Mouse (Mus musculus): ENCODE results near the gene Tprn. TPM values are rescaled to one million over a fixed set of nuclear protein-coding genes. Genes with fewer than 3 reads are reported as not detected.

The Tprn gene
- polyA plus RNA-seq, 1 experiment from 2014 or later: 6.4 TPM

- ATAC-seq (ENCODE audit: low read depth): peak; percentile 95
- peaks cover 7% of the 10 kb centered on the region for H3K36me3 ChIP-seq (ENCODE audit: control insufficient read depth, insufficient read depth, low read length)
- peak overlapping the region; percentile 49 for H3K4me2 ChIP-seq (ENCODE audit: low read depth, low read length)
- no peaks in the 10 kb centered on the region for H3K27me3 ChIP-seq (ENCODE audit: control insufficient read depth, insufficient read depth, low read depth, low read length)
- peak overlapping the region; percentile 99 for H3K27ac ChIP-seq (ENCODE audit: low read length)
- H3K9ac ChIP-seq (ENCODE audit: low read length): peak overlapping the region; percentile 76
- WGBS: 2% methylated on average over 41 of the region's 41 CpGs
- H3K4me3 ChIP-seq (ENCODE audit: low read length): peak overlapping the region; percentile 87
- H3K9me3 ChIP-seq (ENCODE audit: control insufficient read depth, low read length): no peaks in the 10 kb centered on the region
- H3K4me1 ChIP-seq (replicated peaks; ENCODE audit: control insufficient read depth, insufficient read depth, low read length): peaks cover 20% of the 10 kb centered on the region
Measured at GRCm38 (mm10) chr2:25224766-25225752, 37.4 kb upstream of the Tprn start.

- ATAC-seq (ENCODE audit: low read depth): no peak
- Histone ChIP-seq H3K9ac (ENCODE audit: low read length) (peak overlapping the region; percentile 76), H3K27ac (ENCODE audit: low read length) (peak overlapping the region; percentile 99), H3K36me3 (ENCODE audit: control insufficient read depth, insufficient read depth, low read length) (peaks cover 7% of the 10 kb centered on the region), H3K9me3 (ENCODE audit: control insufficient read depth, low read length) (no peaks in the 10 kb centered on the region), H3K27me3 (ENCODE audit: control insufficient read depth, insufficient read depth, low read depth, low read length) (no peaks in the 10 kb centered on the region), H3K4me3 (ENCODE audit: low read length) (peak overlapping the region; percentile 64), H3K4me2 (ENCODE audit: low read depth, low read length) (peak overlapping the region; percentile 49), H3K4me1 (replicated peaks; ENCODE audit: control insufficient read depth, insufficient read depth, low read length) (peaks cover 20% of the 10 kb centered on the region)
- 66% methylated on average over 8 of the region's 8 CpGs for WGBS
Measured at GRCm38 (mm10) chr2:25225811-25226379, 36.5 kb upstream of the Tprn start.

GRCm38 (mm10) chr2:25226864-25227263 lies 35.6 kb upstream of the Tprn start:
- Histone ChIP-seq H3K9ac (ENCODE audit: low read length) (no peak overlapping the region), H3K4me3 (ENCODE audit: low read length) (no peak overlapping the region), H3K4me2 (ENCODE audit: low read depth, low read length) (no peak overlapping the region), H3K27me3 (ENCODE audit: control insufficient read depth, insufficient read depth, low read depth, low read length) (no peaks in the 10 kb centered on the region), H3K4me1 (replicated peaks; ENCODE audit: control insufficient read depth, insufficient read depth, low read length) (peaks cover 20% of the 10 kb centered on the region), H3K36me3 (ENCODE audit: control insufficient read depth, insufficient read depth, low read length) (peaks cover 2% of the 10 kb centered on the region; the same call in 1 of the 2 replicates), H3K9me3 (ENCODE audit: control insufficient read depth, low read length) (no peaks in the 10 kb centered on the region), H3K27ac (ENCODE audit: low read length) (no peak overlapping the region)
- ATAC-seq (ENCODE audit: low read depth): no peak
- 73% methylated on average over 5 of the region's 5 CpGs for WGBS

- 92% methylated on average over 4 of the region's 4 CpGs for WGBS
- H3K4me2 ChIP-seq (ENCODE audit: low read depth, low read length): no peak overlapping the region
- no peak overlapping the region for H3K27ac ChIP-seq (ENCODE audit: low read length)
- no peaks in the 10 kb centered on the region for H3K9me3 ChIP-seq (ENCODE audit: control insufficient read depth, low read length)
- no peaks in the 10 kb centered on the region for H3K36me3 ChIP-seq (ENCODE audit: control insufficient read depth, insufficient read depth, low read length)
- peaks cover 20% of the 10 kb centered on the region for H3K4me1 ChIP-seq (replicated peaks; ENCODE audit: control insufficient read depth, insufficient read depth, low read length)
- ATAC-seq (ENCODE audit: low read depth): no peak
- H3K9ac ChIP-seq (ENCODE audit: low read length): no peak overlapping the region
- no peak overlapping the region for H3K4me3 ChIP-seq (ENCODE audit: low read length)
- no peaks in the 10 kb centered on the region for H3K27me3 ChIP-seq (ENCODE audit: control insufficient read depth, insufficient read depth, low read depth, low read length)
Measured at GRCm38 (mm10) chr2:25227406-25227805, 35.0 kb upstream of the Tprn start.

- Histone ChIP-seq H3K4me1 (replicated peaks; ENCODE audit: control insufficient read depth, insufficient read depth, low read length) (peaks cover 17% of the 10 kb centered on the region), H3K4me3 (ENCODE audit: low read length) (no peak overlapping the region), H3K36me3 (ENCODE audit: control insufficient read depth, insufficient read depth, low read length) (no peaks in the 10 kb centered on the region), H3K27ac (ENCODE audit: low read length) (peak overlapping the region; percentile 71), H3K27me3 (ENCODE audit: control insufficient read depth, insufficient read depth, low read depth, low read length) (no peaks in the 10 kb centered on the region), H3K9me3 (ENCODE audit: control insufficient read depth, low read length) (no peaks in the 10 kb centered on the region), H3K4me2 (ENCODE audit: low read depth, low read length) (peak overlapping the region; percentile 39), H3K9ac (ENCODE audit: low read length) (0 out of 2 replicates have a peak overlapping the region, but pooled peaks have one; percentile 12)
- ATAC-seq (ENCODE audit: low read depth): peak; percentile 39
- WGBS: 0% methylated on average over 7 of the region's 7 CpGs
Measured at GRCm38 (mm10) chr2:25228431-25228889, 34.0 kb upstream of the Tprn start.

- no peak for ATAC-seq (ENCODE audit: low read depth)
- Histone ChIP-seq H3K27ac (ENCODE audit: low read length) (no peak overlapping the region), H3K4me1 (replicated peaks; ENCODE audit: control insufficient read depth, insufficient read depth, low read length) (peaks cover 16% of the 10 kb centered on the region), H3K36me3 (ENCODE audit: control insufficient read depth, insufficient read depth, low read length) (no peaks in the 10 kb centered on the region), H3K4me3 (ENCODE audit: low read length) (no peak overlapping the region), H3K9me3 (ENCODE audit: control insufficient read depth, low read length) (no peaks in the 10 kb centered on the region), H3K9ac (ENCODE audit: low read length) (peak overlapping the region; percentile 24; the same call in 1 of the 2 replicates), H3K27me3 (ENCODE audit: control insufficient read depth, insufficient read depth, low read depth, low read length) (no peaks in the 10 kb centered on the region), H3K4me2 (ENCODE audit: low read depth, low read length) (no peak overlapping the region)
- WGBS: 69% methylated on average over 6 of the region's 6 CpGs
Measured at GRCm38 (mm10) chr2:25228995-25229530, 33.4 kb upstream of the Tprn start.

- Histone ChIP-seq H3K9ac (ENCODE audit: low read length) (no peak overlapping the region), H3K27me3 (ENCODE audit: control insufficient read depth, insufficient read depth, low read depth, low read length) (no peaks in the 10 kb centered on the region), H3K36me3 (ENCODE audit: control insufficient read depth, insufficient read depth, low read length) (no peaks in the 10 kb centered on the region), H3K27ac (ENCODE audit: low read length) (no peak overlapping the region), H3K9me3 (ENCODE audit: control insufficient read depth, low read length) (no peaks in the 10 kb centered on the region), H3K4me3 (ENCODE audit: low read length) (no peak overlapping the region), H3K4me1 (replicated peaks; ENCODE audit: control insufficient read depth, insufficient read depth, low read length) (peaks cover 16% of the 10 kb centered on the region), H3K4me2 (ENCODE audit: low read depth, low read length) (no peak overlapping the region)
- ATAC-seq (ENCODE audit: low read depth): no peak
- WGBS: 64% methylated on average over 5 of the region's 5 CpGs
Measured at GRCm38 (mm10) chr2:25229582-25229981, 32.8 kb upstream of the Tprn start.

- 75% methylated on average over 7 of the region's 7 CpGs for WGBS
- Histone ChIP-seq H3K36me3 (ENCODE audit: control insufficient read depth, insufficient read depth, low read length) (no peaks in the 10 kb centered on the region), H3K9me3 (ENCODE audit: control insufficient read depth, low read length) (no peaks in the 10 kb centered on the region), H3K27me3 (ENCODE audit: control insufficient read depth, insufficient read depth, low read depth, low read length) (no peaks in the 10 kb centered on the region), H3K9ac (ENCODE audit: low read length) (no peak overlapping the region), H3K4me2 (ENCODE audit: low read depth, low read length) (no peak overlapping the region), H3K4me1 (replicated peaks; ENCODE audit: control insufficient read depth, insufficient read depth, low read length) (peaks cover 13% of the 10 kb centered on the region), H3K4me3 (ENCODE audit: low read length) (no peak overlapping the region), H3K27ac (ENCODE audit: low read length) (no peak overlapping the region)
- no peak for ATAC-seq (ENCODE audit: low read depth)
Measured at GRCm38 (mm10) chr2:25230581-25230980, 31.8 kb upstream of the Tprn start.

- no peak overlapping the region for H3K9ac ChIP-seq (ENCODE audit: low read length)
- no peaks in the 10 kb centered on the region for H3K27me3 ChIP-seq (ENCODE audit: control insufficient read depth, insufficient read depth, low read depth, low read length)
- peaks cover 9% of the 10 kb centered on the region; the same call in 1 of the 2 replicates for H3K4me1 ChIP-seq (replicated peaks; ENCODE audit: control insufficient read depth, insufficient read depth, low read length)
- H3K9me3 ChIP-seq (ENCODE audit: control insufficient read depth, low read length): no peaks in the 10 kb centered on the region
- 57% methylated on average over 12 of the region's 12 CpGs for WGBS
- no peak overlapping the region for H3K4me3 ChIP-seq (ENCODE audit: low read length)
- H3K36me3 ChIP-seq (ENCODE audit: control insufficient read depth, insufficient read depth, low read length): no peaks in the 10 kb centered on the region
- no peak overlapping the region for H3K4me2 ChIP-seq (ENCODE audit: low read depth, low read length)
- no peak overlapping the region for H3K27ac ChIP-seq (ENCODE audit: low read length)
- ATAC-seq (ENCODE audit: low read depth): no peak
Measured at GRCm38 (mm10) chr2:25231038-25231437, 31.4 kb upstream of the Tprn start.
